Mouse (Mus musculus): ENCODE results near the gene 1810049J17Rik.

DNA sequence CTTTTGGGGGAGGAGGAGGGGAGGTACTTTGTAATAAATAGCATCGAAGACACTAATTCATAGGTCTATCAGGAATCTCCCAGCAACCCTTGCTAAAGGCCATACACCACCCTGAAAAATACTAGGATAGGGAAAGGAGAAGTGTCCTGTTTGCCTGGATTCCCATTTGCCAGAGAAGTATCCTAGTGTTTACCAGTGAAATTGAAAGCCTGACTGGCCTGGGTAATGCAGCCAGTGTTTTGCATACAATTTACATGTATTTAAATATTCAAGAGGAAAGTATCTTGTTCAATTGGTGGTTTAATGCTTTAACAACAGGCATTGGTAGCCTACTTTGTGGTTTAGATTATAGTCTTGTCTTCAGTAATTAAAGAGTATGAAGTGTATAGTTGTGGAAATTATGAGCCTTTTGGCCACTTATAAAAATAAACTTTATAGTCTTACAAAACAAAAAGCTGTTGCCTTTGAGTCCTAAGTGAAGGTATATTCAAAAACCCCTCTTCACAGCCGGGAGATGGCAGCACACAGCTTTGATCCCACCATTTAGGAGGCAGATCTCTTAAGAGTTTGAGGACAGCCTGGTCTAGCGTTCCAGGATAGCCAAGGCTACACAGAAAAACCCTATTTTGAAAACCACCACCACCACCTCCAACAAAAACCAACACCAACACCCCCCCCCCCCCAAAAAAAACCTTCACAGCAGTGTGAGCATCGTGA, 47.5 kb downstream of the 1810049J17Rik start:
- TF ChIP-seq CTCF (IDR thresholded peaks at IDR 0.05; ENCODE audit: insufficient read depth, low read depth, low read length) (no peak), POLR2A (IDR thresholded peaks at IDR 0.05; ENCODE audit: insufficient read depth, low read depth, low read length) (no peak)
